Mouse (Mus musculus) midbrain, embryonic 14.5 days (tissue): ENCODE measurements around the gene Adamtsl2. TPM values are rescaled to one million over a fixed set of nuclear protein-coding genes. Genes with fewer than 3 reads are reported as not detected.

ENCODE experiments used
- ATAC-seq: fragments of 200-750 bp; cut with Nextera tagmentation; 2 replicates; pipeline ENCODE4 v1.8.0; 2017; ENCODE audit warnings: moderate number of reproducible peaks, moderate library complexity; ENCODE audit not compliant: low FRiP score, low TSS enrichment
- DNase-seq: peaks from one replicate; pipeline ENCODE4 v3.0.0-alpha.2; 2015
- H3K27ac ChIP-seq: fragments of 300-500 bp; sonication (generic); replicated peaks from 2 replicates; pipeline ENCODE4 v1.5.1; 2014; ENCODE audit warnings: mild to moderate bottlenecking, low read depth, low read length, moderate library complexity
- H3K27me3 ChIP-seq: fragments of 300-500 bp; sonication (generic); 2 replicates; pipeline ENCODE4 v1.6.1; 2014; ENCODE audit warnings: low read length, control low read depth, mixed read lengths; ENCODE audit not compliant: control insufficient read depth, insufficient read depth
- H3K36me3 ChIP-seq: fragments of 300-500 bp; sonication (generic); 2 replicates; pipeline ENCODE4 v1.6.1; 2014; ENCODE audit warnings: low read length, control low read depth; ENCODE audit not compliant: control insufficient read depth, insufficient read depth
- H3K4me1 ChIP-seq: fragments of 300-500 bp; sonication (generic); 2 replicates; pipeline ENCODE4 v1.6.1; 2014; ENCODE audit warnings: mild to moderate bottlenecking, antibody characterized with exemption, low read length, control low read depth; ENCODE audit not compliant: control insufficient read depth, insufficient read depth
- H3K4me2 ChIP-seq: fragments of 300-500 bp; sonication (generic); 2 replicates; pipeline ENCODE4 v1.6.1; 2014; ENCODE audit warnings: mild to moderate bottlenecking, low read length, moderate library complexity
- H3K4me3 ChIP-seq: fragments of 300-500 bp; sonication (generic); replicated peaks from 2 replicates; pipeline ENCODE4 v1.5.1; 2014; ENCODE audit warnings: low read depth, low read length
- H3K9ac ChIP-seq: fragments of 300-500 bp; sonication (generic); replicated peaks from 2 replicates; pipeline ENCODE4 v1.6.1; 2014; ENCODE audit warnings: mild to moderate bottlenecking, low read length, moderate library complexity
- H3K9me3 ChIP-seq: fragments of 300-500 bp; sonication (generic); 2 replicates; pipeline ENCODE4 v1.6.1; 2016; ENCODE audit warnings: low read length, control low read depth, mixed read lengths; ENCODE audit not compliant: control insufficient read depth
- WGBS: fragments of 180-500 bp; shearing (Covaris S2); extraction: QIAGEN DNeasy Blood & Tissue Kit; methylation state at CpG from one replicate; pipeline ENCODE4 v1.1.7; 2014; 5-methylcytosine and 5-hydroxymethylcytosine counted together
- polyA plus RNA-seq: library from polyadenylated mRNA; unstranded; fragments of >200 nt; fragmentation: Nextera tagmentation; extraction: Ambion mirVana; gene quantifications from 2 replicates; pipeline ENCODE4 v1.2.1, GENCODE M21; 2014

The Adamtsl2 gene
- polyA plus RNA-seq, 1 experiment from 2014 or later = 7.6 TPM

DNA sequence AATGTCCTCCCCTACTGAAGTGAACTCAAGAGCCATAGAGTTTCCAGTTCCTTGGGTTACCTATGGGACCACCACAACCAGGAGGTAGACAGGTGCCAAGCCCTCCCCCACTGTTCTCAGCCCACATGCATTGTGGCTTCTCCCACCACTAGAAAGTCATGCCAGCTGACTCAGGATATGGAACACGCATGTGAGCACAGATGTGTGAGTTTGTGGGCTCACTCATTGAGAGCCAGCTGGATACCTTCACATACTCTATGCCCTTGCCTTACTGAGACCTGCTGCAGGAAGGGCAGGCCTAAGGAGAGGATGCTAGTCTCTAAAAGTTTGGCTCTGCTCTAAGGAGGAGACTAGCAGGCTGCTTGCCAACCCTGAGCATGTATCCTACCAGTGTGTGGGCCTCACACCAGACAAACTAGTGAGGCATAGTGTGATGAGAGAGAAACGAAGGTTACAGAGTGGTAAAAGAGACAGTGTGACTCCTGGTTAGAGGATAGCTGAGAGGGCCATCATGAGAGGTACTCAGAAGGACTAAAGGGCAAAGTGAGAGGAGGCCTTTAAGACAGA is 8.8 kb upstream of the Adamtsl2 start:
- Histone ChIP-seq H3K9ac (no peak overlapping the region), H3K27me3 (no peaks in the 10 kb centered on the region), H3K36me3 (no peaks in the 10 kb centered on the region), H3K4me3 (no peak overlapping the region), H3K9me3 (no peaks in the 10 kb centered on the region), H3K4me1 (no peaks in the 10 kb centered on the region), H3K27ac (no peak overlapping the region), H3K4me2 (no peak overlapping the region)
- DNase-seq (no peak), ATAC-seq (no peak)
- 83% methylated on average over 2 of the region's 2 CpGs for WGBS

DNA sequence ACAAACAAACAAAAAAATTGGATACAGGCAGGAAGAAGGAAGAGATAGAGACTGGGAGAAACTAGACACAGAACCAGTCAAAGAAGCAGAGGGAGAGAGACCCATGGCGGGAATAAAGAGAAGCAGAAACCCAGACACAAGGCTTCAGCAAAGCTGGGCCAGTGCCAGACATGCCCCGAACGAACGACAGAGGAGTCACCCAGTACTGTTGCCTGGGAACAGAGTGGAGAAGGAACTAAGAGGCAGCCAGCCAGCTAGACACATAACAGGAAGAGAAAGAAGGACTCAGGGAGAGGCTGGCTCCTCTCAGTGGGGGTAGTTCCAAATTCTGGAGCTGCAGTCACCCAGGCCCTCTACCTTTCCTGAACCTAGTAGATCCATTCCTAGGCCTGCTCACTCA is 8.0 kb upstream of the Adamtsl2 start:
- Histone ChIP-seq H3K27ac (no peak overlapping the region), H3K4me3 (no peak overlapping the region), H3K4me2 (no peak overlapping the region), H3K4me1 (no peaks in the 10 kb centered on the region), H3K36me3 (no peaks in the 10 kb centered on the region), H3K27me3 (no peaks in the 10 kb centered on the region), H3K9ac (no peak overlapping the region), H3K9me3 (no peaks in the 10 kb centered on the region)
- no peak for ATAC-seq
- WGBS = 50% methylated on average over 4 of the region's 4 CpGs
- peak; percentile 78 for DNase-seq

DNA sequence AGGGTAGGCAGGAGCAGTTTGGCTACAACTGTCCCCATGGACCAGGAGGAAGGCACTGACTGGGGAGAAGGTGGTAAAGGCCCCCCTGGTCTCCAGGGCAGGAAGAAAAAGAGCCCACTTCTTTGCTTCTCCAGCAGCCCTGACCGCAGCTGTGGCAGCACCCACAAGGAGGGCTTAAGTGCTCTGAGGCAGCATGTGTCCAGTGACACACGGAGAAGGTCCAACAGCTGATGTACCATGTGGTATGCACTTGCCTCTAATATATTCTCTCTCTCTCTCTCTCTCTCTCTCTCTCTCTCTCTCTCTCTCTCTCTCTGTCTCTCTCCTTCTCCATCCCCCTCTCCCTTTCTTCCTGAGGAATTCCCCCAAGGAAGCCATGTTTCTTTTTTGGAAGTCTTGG is 7.2 kb upstream of the Adamtsl2 start, which contains the start of gene Mymk:
TSS of gene Mymk (minus strand) at position 202 of the 400 bp plus-strand sequence.
- H3K9me3 ChIP-seq = no peaks in the 10 kb centered on the region
- no peaks in the 10 kb centered on the region for H3K36me3 ChIP-seq
- no peaks in the 10 kb centered on the region for H3K27me3 ChIP-seq
- WGBS = 83% methylated on average over 2 of the region's 2 CpGs
- ATAC-seq = no peak
- DNase-seq = no peak
- H3K4me2 ChIP-seq = no peak within 1 kb of the TSS
- H3K4me3 ChIP-seq = no peak within 1 kb of the TSS
- no peak within 1 kb of the TSS for H3K27ac ChIP-seq
- H3K9ac ChIP-seq = no peak within 1 kb of the TSS
- no peaks in the 10 kb centered on the region for H3K4me1 ChIP-seq

DNA sequence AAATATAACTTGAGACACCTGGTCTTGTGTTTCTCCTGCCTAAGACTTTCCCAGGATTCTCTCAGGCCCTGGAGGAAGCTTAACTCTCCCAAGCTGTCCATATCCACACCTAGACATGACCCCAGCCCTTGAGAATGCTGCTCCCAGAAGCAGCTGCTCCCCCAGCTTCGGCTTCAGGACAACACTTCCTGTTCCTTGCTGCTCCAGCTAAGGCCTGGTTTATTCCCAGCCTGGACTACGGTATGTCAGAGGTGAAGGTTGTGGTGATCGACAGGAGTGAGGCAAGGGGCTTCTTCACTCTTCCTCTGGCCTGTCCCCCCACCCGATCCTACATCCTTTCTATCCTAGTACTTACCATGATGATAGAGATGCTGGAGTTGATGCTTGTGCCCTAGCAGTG is 5.8 kb upstream of the Adamtsl2 start:
- WGBS = 82% methylated on average over 4 of the region's 4 CpGs
- no peaks in the 10 kb centered on the region for H3K36me3 ChIP-seq
- no peak overlapping the region for H3K4me2 ChIP-seq
- DNase-seq (no peak), ATAC-seq (no peak)
- H3K9ac ChIP-seq = no peak overlapping the region
- H3K4me3 ChIP-seq = no peak overlapping the region
- no peak overlapping the region for H3K27ac ChIP-seq
- no peaks in the 10 kb centered on the region for H3K27me3 ChIP-seq
- H3K4me1 ChIP-seq = peaks cover 4% of the 10 kb centered on the region; the same call in 1 of the 2 replicates
- H3K9me3 ChIP-seq = no peaks in the 10 kb centered on the region

DNA sequence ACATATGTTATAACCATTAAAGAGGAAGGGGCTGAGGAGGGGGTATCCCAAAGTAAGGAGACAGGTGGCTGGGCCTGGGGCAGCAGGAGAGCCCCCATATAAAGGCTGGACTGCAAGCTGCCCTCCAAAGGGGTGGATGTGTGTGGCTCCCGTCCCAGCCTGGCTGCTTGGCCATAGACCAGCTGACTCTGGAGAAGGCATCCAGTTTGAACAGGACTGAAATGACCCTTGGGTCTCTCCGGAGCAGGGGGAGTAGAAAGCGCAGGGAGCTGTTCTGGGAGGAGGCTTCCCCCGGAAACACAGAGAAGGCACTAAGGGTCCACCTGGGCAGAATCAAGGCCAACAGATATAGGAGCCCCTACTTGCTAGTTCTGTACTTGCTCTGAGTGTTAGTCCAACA is 4.4 kb upstream of the Adamtsl2 start:
- no peak overlapping the region for H3K9ac ChIP-seq
- ATAC-seq (no peak), DNase-seq (no peak)
- no peak overlapping the region for H3K4me2 ChIP-seq
- no peak overlapping the region for H3K27ac ChIP-seq
- H3K4me1 ChIP-seq = peaks cover 18% of the 10 kb centered on the region
- H3K36me3 ChIP-seq = no peaks in the 10 kb centered on the region
- WGBS = 89% methylated on average over 4 of the region's 4 CpGs
- no peak overlapping the region for H3K4me3 ChIP-seq
- H3K27me3 ChIP-seq = no peaks in the 10 kb centered on the region
- H3K9me3 ChIP-seq = no peaks in the 10 kb centered on the region

DNA sequence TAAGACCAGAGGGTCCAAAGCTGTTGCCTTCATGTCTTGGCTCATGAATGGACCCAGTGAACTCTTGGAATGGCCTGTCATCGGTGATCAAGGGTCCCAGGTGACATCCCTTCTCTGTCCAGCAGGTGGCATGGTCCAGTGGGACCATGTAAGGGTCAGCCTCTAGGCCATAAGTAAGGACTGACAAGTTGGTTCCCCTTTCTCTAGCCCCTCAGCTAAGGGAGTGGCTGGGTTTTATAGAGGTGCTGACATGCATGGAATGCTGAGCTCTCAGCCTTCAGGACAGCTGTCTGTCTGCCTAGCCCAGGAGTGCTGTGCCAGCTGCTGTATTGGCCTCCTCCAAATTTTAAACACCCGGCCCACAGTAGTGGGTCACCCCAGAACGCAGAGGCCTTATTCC is 3.7 kb upstream of the Adamtsl2 start:
- H3K4me1 ChIP-seq = peaks cover 23% of the 10 kb centered on the region
- WGBS = 76% methylated on average over 3 of the region's 3 CpGs
- ATAC-seq (no peak), DNase-seq (peak; percentile 49)
- no peak overlapping the region for H3K27ac ChIP-seq
- H3K36me3 ChIP-seq = no peaks in the 10 kb centered on the region
- H3K9ac ChIP-seq = no peak overlapping the region
- H3K4me3 ChIP-seq = no peak overlapping the region
- no peaks in the 10 kb centered on the region for H3K9me3 ChIP-seq
- H3K4me2 ChIP-seq = no peak overlapping the region
- no peaks in the 10 kb centered on the region for H3K27me3 ChIP-seq

DNA sequence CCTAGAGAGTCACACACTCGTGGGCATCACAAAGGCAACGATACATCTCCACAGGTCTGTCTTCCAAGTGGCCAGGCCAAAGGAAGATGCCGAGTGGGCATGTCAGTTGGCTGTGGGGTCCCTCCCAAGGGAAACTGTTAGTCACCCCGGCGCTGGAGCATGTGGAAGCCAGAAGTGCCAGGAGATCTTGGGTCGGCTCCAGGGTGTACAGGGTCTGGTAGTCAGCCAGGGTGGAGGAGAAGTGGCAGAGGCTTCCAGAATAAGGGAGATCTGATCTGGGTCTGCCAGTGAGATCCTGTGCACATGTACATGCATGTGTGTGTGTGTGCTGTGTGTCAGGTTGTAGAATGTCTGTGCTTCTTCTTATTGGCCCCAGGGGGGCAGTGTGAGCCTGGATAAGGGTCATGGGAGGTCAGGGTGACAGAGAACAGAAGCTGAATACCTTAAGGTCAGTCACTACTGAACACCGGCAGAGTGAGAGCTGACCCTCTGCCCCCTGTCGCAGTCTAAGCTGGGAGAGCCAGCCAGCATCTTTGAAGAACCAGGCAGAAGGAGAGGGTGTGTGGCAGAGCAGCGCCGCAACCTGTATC is 1.4 kb upstream of the Adamtsl2 start:
- ATAC-seq (no peak), DNase-seq (no peak)
- no peak overlapping the region for H3K4me3 ChIP-seq
- peaks cover 23% of the 10 kb centered on the region for H3K4me1 ChIP-seq
- 52% methylated on average over 10 of the region's 10 CpGs for WGBS
- no peak overlapping the region for H3K27ac ChIP-seq
- H3K4me2 ChIP-seq = no peak overlapping the region
- no peaks in the 10 kb centered on the region for H3K9me3 ChIP-seq
- no peaks in the 10 kb centered on the region for H3K36me3 ChIP-seq
- no peak overlapping the region for H3K9ac ChIP-seq
- H3K27me3 ChIP-seq = no peaks in the 10 kb centered on the region

DNA sequence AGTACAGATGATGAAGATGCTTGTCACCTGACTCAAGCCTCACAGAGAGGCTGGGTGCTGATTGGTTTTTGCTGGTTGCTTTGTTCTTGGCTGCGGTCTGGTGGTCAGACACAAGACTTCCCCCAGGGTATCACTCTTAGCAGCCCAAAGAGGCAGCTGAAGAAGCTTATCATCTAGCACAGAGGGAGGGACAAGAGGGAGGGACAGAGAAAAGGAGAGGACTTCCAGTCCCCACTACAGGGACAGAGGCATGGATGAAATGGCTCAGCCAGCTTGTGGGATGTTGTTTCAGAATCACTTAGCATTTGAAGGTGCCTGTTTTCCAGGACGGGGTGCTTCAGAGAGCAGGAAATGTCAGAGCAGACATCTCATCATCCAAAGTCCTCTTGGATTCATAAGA is 867 bp upstream of the Adamtsl2 start:
- no peak for ATAC-seq
- no peak overlapping the region for H3K4me3 ChIP-seq

DNA sequence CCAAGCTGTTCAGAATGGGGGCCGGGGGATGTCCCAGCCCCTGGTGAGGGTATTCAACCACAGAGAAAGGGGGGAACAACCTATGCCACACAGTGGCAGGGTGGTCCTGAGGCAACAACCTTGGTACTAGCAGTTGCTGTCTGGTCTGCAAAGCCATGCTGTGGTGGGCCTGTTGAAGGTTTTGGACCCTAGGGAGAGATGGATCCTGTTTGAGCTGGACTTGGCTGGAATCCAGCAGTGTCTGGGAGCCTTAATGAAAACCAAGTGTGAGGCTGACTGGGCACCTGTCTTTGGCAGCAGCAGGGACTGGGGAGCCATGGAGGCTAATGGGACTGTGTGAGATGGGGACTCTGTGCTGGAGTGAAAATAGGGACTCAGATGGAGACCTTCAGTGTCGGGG is 470 bp downstream of the Adamtsl2 start:
- Histone ChIP-seq H3K4me1 (peaks cover 23% of the 10 kb centered on the region), H3K27ac (peak overlapping the region; percentile 49), H3K4me3 (0 out of 2 replicates have a peak overlapping the region, but pooled peaks have one; percentile 7), H3K4me2 (peak overlapping the region; percentile 33), H3K9me3 (no peaks in the 10 kb centered on the region), H3K36me3 (no peaks in the 10 kb centered on the region), H3K27me3 (no peaks in the 10 kb centered on the region), H3K9ac (peak overlapping the region; percentile 7; the same call in 1 of the 2 replicates)
- 69% methylated on average over 2 of the region's 2 CpGs for WGBS
- peak; percentile 77 for DNase-seq
- ATAC-seq = peak; percentile 35; the same call in 1 of the 2 replicates

More for the DNA sequence above, 867 bp upstream of the Adamtsl2 start:
- H3K4me2 ChIP-seq = no peak overlapping the region
- no peak for DNase-seq
- 14% methylated on average over 2 of the region's 2 CpGs for WGBS
- no peaks in the 10 kb centered on the region for H3K27me3 ChIP-seq
- H3K9me3 ChIP-seq = no peaks in the 10 kb centered on the region
- H3K36me3 ChIP-seq = no peaks in the 10 kb centered on the region
- H3K4me1 ChIP-seq = peaks cover 23% of the 10 kb centered on the region
- H3K27ac ChIP-seq = no peak overlapping the region
- no peak overlapping the region for H3K9ac ChIP-seq
